Mouse (Mus musculus): ENCODE results near the gene Timm10. TPM values are rescaled to one million over a fixed set of nuclear protein-coding genes. Genes with fewer than 3 reads are reported as not detected.
"Not testable (repeated sequence)": the region's sequence is repeated elsewhere in the genome, so short reads cannot be mapped to it uniquely, and the experiment has no call there.

The Timm10 gene
- polyA plus RNA-seq, 1 experiment from 2014 or later, result 83.3 TPM

- Histone ChIP-seq H3K36me3 (replicated peaks; ENCODE audit: control insufficient read depth, insufficient read depth) (no peaks in the 10 kb centered on the region), H3K27me3 (ENCODE audit: control insufficient read depth, insufficient read depth, low read length) (no peaks in the 10 kb centered on the region; the same call in 1 of the 2 replicates), H3K4me3 (replicated peaks; ENCODE audit: low read length) (no peak overlapping the region), H3K9ac (no peak overlapping the region), H3K4me1 (replicated peaks; ENCODE audit: control insufficient read depth, insufficient read depth, low read length) (peaks cover 2% of the 10 kb centered on the region; the same call in 1 of the 2 replicates), H3K27ac (no peak overlapping the region), H3K9me3 (ENCODE audit: control insufficient read depth, low read length) (no peaks in the 10 kb centered on the region), H3K4me2 (replicated peaks) (no peak overlapping the region)
- DNase-seq (ENCODE audit: low spot score) (no peak), ATAC-seq (ENCODE audit: low FRiP score) (no peak)
- 84% methylated on average over 3 of the region's 3 CpGs for WGBS
These were observed 32.9 kb upstream of the Timm10 start for GRCm38 (mm10) chr2:84793871-84794270.

DNA sequence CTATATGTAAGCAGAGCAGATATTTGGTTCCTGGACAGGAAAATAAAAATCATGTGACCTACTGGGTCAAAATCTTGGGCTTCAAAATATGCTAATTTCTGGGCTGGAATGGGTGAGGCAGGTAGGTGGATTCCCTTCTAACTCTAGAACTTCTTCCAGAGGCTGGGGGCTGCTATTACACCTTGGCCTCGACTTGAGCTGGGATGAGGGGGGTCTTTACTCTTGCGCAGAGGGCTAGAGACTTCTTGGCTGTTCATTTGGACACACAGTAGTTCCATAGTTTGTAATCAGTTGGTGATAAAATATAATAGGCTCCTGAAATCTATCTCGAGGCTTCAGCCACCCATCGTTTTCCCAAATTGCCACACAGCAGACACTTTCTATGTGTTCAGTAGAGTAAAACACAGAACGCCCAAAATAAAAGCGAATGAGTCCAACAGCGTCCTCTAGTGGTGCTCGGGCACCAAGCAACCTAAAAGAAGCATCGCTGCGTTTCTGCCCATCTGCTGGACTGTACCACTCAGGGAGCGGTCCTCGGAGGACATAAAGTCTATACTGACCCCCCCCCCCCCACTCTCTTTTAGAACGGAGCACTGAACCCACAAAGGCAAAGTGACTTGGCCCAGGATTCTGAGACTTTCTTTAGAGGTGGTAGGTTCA is 28.8 kb upstream of the Timm10 start:
- peaks cover 2% of the 10 kb centered on the region; the same call in 1 of the 2 replicates for H3K4me1 ChIP-seq (replicated peaks; ENCODE audit: control insufficient read depth, insufficient read depth, low read length)
- no peaks in the 10 kb centered on the region for H3K36me3 ChIP-seq (replicated peaks; ENCODE audit: control insufficient read depth, insufficient read depth)
- ATAC-seq (ENCODE audit: low FRiP score), result peak; percentile 68
- DNase-seq (ENCODE audit: low spot score), result peak; percentile 88
- no peaks in the 10 kb centered on the region for H3K9me3 ChIP-seq (ENCODE audit: control insufficient read depth, low read length)
- peak overlapping the region; percentile 64 for H3K9ac ChIP-seq
- H3K4me2 ChIP-seq (replicated peaks), result peak overlapping the region; percentile 99
- H3K27me3 ChIP-seq (ENCODE audit: control insufficient read depth, insufficient read depth, low read length), result no peaks in the 10 kb centered on the region
- H3K27ac ChIP-seq, result no peak overlapping the region; the same call in 1 of the 2 replicates
- 9% methylated on average over 13 of the region's 13 CpGs for WGBS
- H3K4me3 ChIP-seq (replicated peaks; ENCODE audit: low read length), result peak overlapping the region; percentile 56

- DNase-seq (ENCODE audit: low spot score), result peak; percentile 53
- H3K4me2 ChIP-seq (replicated peaks), result peak within 1 kb of the TSS; percentile 99
- H3K9ac ChIP-seq, result peak within 1 kb of the TSS; percentile 64
- no peaks in the 10 kb centered on the region for H3K27me3 ChIP-seq (ENCODE audit: control insufficient read depth, insufficient read depth, low read length)
- WGBS, result under 1% methylated on average over 21 of the region's 21 CpGs
- peaks cover 2% of the 10 kb centered on the region; the same call in 1 of the 2 replicates for H3K4me1 ChIP-seq (replicated peaks; ENCODE audit: control insufficient read depth, insufficient read depth, low read length)
- peak within 1 kb of the TSS; percentile 56 for H3K4me3 ChIP-seq (replicated peaks; ENCODE audit: low read length)
- H3K27ac ChIP-seq, result peak within 1 kb of the TSS; percentile 38; the same call in 1 of the 2 replicates
- ATAC-seq (ENCODE audit: low FRiP score), result peak; percentile 73
- H3K9me3 ChIP-seq (ENCODE audit: control insufficient read depth, low read length), result no peaks in the 10 kb centered on the region
- H3K36me3 ChIP-seq (replicated peaks; ENCODE audit: control insufficient read depth, insufficient read depth), result no peaks in the 10 kb centered on the region
These were observed 28.3 kb upstream of the Timm10 start, which contains the start of gene Ube2l6 for GRCm38 (mm10) chr2:84798493-84798921. Gene Ube2l6 (plus strand): TSS chr2:84798828.

DNA sequence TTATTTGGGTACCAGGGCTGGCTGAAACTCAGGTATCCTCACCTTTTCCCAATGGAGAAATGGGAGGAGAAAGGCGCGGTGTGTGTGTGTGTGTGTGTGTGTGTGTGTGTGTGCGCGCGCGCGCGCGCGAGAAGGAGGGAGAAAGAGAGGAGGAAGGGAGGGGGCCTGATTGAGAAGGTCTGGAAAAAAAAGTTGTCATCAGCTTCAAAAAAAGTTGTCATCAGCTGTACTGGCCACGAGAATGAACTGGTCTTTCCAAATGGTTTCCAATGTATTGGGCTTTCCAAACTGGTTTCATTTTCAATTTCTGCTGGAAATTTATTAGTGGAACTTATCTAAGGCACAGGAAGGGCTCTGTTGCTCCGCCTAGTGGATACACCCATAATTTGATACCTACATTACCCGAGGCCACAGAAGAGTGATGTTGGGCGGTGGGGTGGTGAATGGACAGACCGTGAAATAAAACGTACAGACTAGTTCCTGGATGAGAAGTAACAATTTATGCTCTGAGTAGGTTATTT is 27.7 kb upstream of the Timm10 start:
- peak overlapping the region; percentile 56 for H3K4me3 ChIP-seq (replicated peaks; ENCODE audit: low read length)
- H3K27ac ChIP-seq, result no peak overlapping the region
- peak overlapping the region; percentile 64 for H3K9ac ChIP-seq
- whole genome bisulfite sequencing, result 0% methylated on average over 16 of the region's 16 CpGs
- no peaks in the 10 kb centered on the region for H3K36me3 ChIP-seq (replicated peaks; ENCODE audit: control insufficient read depth, insufficient read depth)
- peaks cover 2% of the 10 kb centered on the region; the same call in 1 of the 2 replicates for H3K4me1 ChIP-seq (replicated peaks; ENCODE audit: control insufficient read depth, insufficient read depth, low read length)
- H3K4me2 ChIP-seq (replicated peaks), result peak overlapping the region; percentile 99
- no peaks in the 10 kb centered on the region for H3K27me3 ChIP-seq (ENCODE audit: control insufficient read depth, insufficient read depth, low read length)
- no peaks in the 10 kb centered on the region for H3K9me3 ChIP-seq (ENCODE audit: control insufficient read depth, low read length)
- DNase-seq (ENCODE audit: low spot score), result peak; percentile 80
- ATAC-seq (ENCODE audit: low FRiP score), result peak; percentile 65

DNA sequence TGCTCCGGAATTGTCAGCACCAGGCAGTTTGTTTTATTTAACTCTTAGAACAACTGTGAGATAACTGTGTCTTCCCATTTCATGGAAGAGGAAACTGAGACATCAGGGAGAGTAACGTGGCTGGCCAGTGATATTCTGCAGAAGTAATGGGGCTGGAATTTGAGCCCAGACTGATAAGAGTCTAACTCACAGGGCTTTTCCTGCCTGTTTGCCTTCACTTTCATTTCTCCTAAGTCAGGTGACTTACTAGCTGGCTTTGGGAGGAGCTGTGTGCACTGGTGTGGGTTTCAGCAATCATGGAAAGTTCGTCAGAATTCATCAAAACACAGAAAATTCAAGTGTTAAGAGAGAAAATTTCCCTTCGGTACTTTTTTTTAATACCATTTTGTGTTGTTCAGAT is 26.5 kb upstream of the Timm10 start:
- Histone ChIP-seq H3K9ac (no peak overlapping the region), H3K9me3 (ENCODE audit: control insufficient read depth, low read length) (no peaks in the 10 kb centered on the region), H3K4me2 (replicated peaks) (no peak overlapping the region), H3K27ac (no peak overlapping the region), H3K4me1 (replicated peaks; ENCODE audit: control insufficient read depth, insufficient read depth, low read length) (peaks cover 2% of the 10 kb centered on the region; the same call in 1 of the 2 replicates), H3K27me3 (ENCODE audit: control insufficient read depth, insufficient read depth, low read length) (no peaks in the 10 kb centered on the region), H3K4me3 (replicated peaks; ENCODE audit: low read length) (no peak overlapping the region), H3K36me3 (replicated peaks; ENCODE audit: control insufficient read depth, insufficient read depth) (no peaks in the 10 kb centered on the region)
- DNase-seq (ENCODE audit: low spot score), result no peak
- no peak for ATAC-seq (ENCODE audit: low FRiP score)
- 83% methylated on average over 4 of the region's 4 CpGs for WGBS

- not testable (repeated sequence) for ATAC-seq (ENCODE audit: low FRiP score); DNase-seq (ENCODE audit: low spot score)
- 77% methylated on average over 5 of the region's 5 CpGs for WGBS
These were observed 25.6 kb upstream of the Timm10 start for GRCm38 (mm10) chr2:84801223-84801622.

GRCm38 (mm10) chr2:84803963-84804362 is 22.8 kb upstream of the Timm10 start:
- Histone ChIP-seq H3K9me3 (ENCODE audit: control insufficient read depth, low read length) (no peaks in the 10 kb centered on the region), H3K9ac (no peak overlapping the region), H3K27ac (no peak overlapping the region), H3K4me3 (replicated peaks; ENCODE audit: low read length) (no peak overlapping the region), H3K4me2 (replicated peaks) (no peak overlapping the region), H3K27me3 (ENCODE audit: control insufficient read depth, insufficient read depth, low read length) (no peaks in the 10 kb centered on the region), H3K36me3 (replicated peaks; ENCODE audit: control insufficient read depth, insufficient read depth) (no peaks in the 10 kb centered on the region), H3K4me1 (replicated peaks; ENCODE audit: control insufficient read depth, insufficient read depth, low read length) (no peaks in the 10 kb centered on the region)
- 92% methylated on average over 7 of the region's 7 CpGs for WGBS
- DNase-seq (ENCODE audit: low spot score) (no peak), ATAC-seq (ENCODE audit: low FRiP score) (no peak)

More at GRCm38 (mm10) chr2:84801223-84801622, 25.6 kb upstream of the Timm10 start:
- H3K27me3 ChIP-seq (ENCODE audit: control insufficient read depth, insufficient read depth, low read length); H3K4me2 ChIP-seq (replicated peaks); H3K9me3 ChIP-seq (ENCODE audit: control insufficient read depth, low read length); H3K9ac ChIP-seq; H3K4me1 ChIP-seq (replicated peaks; ENCODE audit: control insufficient read depth, insufficient read depth, low read length); H3K27ac ChIP-seq; H3K36me3 ChIP-seq (replicated peaks; ENCODE audit: control insufficient read depth, insufficient read depth); H3K4me3 ChIP-seq (replicated peaks; ENCODE audit: low read length): not testable (repeated sequence)

DNA sequence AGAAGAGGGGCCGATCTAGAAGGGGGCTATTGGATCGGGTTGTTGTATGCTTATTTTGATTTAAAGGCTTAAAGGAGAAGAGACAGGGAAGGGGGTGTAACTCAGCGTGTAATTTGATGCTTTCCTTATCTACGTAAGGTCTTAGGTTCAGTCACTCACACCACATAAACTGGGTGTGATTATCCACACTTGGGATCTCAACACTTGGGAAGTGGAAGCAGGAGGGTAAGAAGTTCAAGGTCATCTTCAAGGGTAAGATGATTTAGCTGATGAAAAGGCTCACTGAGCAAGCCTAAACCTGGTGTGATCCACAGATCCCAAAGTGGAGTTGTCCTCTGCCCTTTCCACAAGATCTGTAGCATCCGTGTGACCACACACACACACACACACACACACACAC is 20.3 kb upstream of the Timm10 start:
- 78% methylated on average over 5 of the region's 5 CpGs for WGBS
- H3K9me3 ChIP-seq (ENCODE audit: control insufficient read depth, low read length), result no peaks in the 10 kb centered on the region
- H3K4me1 ChIP-seq (replicated peaks; ENCODE audit: control insufficient read depth, insufficient read depth, low read length), result no peaks in the 10 kb centered on the region
- no peak overlapping the region for H3K4me3 ChIP-seq (replicated peaks; ENCODE audit: low read length)
- H3K36me3 ChIP-seq (replicated peaks; ENCODE audit: control insufficient read depth, insufficient read depth), result no peaks in the 10 kb centered on the region
- no peak for ATAC-seq (ENCODE audit: low FRiP score)
- H3K27ac ChIP-seq, result no peak overlapping the region
- H3K9ac ChIP-seq, result no peak overlapping the region
- no peaks in the 10 kb centered on the region for H3K27me3 ChIP-seq (ENCODE audit: control insufficient read depth, insufficient read depth, low read length)
- H3K4me2 ChIP-seq (replicated peaks), result no peak overlapping the region
- DNase-seq (ENCODE audit: low spot score), result no peak

- Histone ChIP-seq H3K27me3 (ENCODE audit: control insufficient read depth, insufficient read depth, low read length) (no peaks in the 10 kb centered on the region), H3K9me3 (ENCODE audit: control insufficient read depth, low read length) (no peaks in the 10 kb centered on the region), H3K36me3 (replicated peaks; ENCODE audit: control insufficient read depth, insufficient read depth) (no peaks in the 10 kb centered on the region), H3K9ac (no peak overlapping the region), H3K27ac (no peak overlapping the region), H3K4me1 (replicated peaks; ENCODE audit: control insufficient read depth, insufficient read depth, low read length) (no peaks in the 10 kb centered on the region), H3K4me3 (replicated peaks; ENCODE audit: low read length) (no peak overlapping the region), H3K4me2 (replicated peaks) (no peak overlapping the region)
- DNase-seq (ENCODE audit: low spot score) (no peak), ATAC-seq (ENCODE audit: low FRiP score) (no peak)
These were observed 17.5 kb upstream of the Timm10 start for GRCm38 (mm10) chr2:84809330-84809729.

Measured in hindbrain, embryonic 14.5 days (tissue).